Mouse (Mus musculus) adrenal gland, postnatal 25 days (tissue): Measurements from ENCODE around the gene Tnnt1. TPM values are rescaled to one million over a fixed set of nuclear protein-coding genes. Genes with fewer than 3 reads are reported as not detected.

ENCODE experiments used
- DNase-seq: peaks from one replicate; pipeline ENCODE4 v3.0.0; 2021; ENCODE audit warnings: mixed read lengths
- total RNA-seq: library from RNA; stranded (reverse); gene quantifications from 2 replicates; pipeline ENCODE4 v1.2.3, GENCODE M21; 2021

Gene Tnnt1
- total RNA-seq, 1 experiment from 2014 or later, result 0.94 TPM

GRCm38 (mm10) chr7:4497271-4497903 is 18.8 kb downstream of the Tnnt1 start:
- DNase-seq, result no peak

- DNase-seq, result no peak
Observed at GRCm38 (mm10) chr7:4496468-4496867, 19.7 kb downstream of the Tnnt1 start.

GRCm38 (mm10) chr7:4493991-4494390 is 22.2 kb downstream of the Tnnt1 start:
- no peak for DNase-seq

- no peak for DNase-seq
Observed at GRCm38 (mm10) chr7:4492284-4493224, 23.6 kb downstream of the Tnnt1 start.

GRCm38 (mm10) chr7:4491308-4491707 is 24.9 kb downstream of the Tnnt1 start:
- no peak for DNase-seq

GRCm38 (mm10) chr7:4482281-4482680 is 33.9 kb downstream of the Tnnt1 start:
- DNase-seq, result no peak

GRCm38 (mm10) chr7:4479674-4480073 is 36.5 kb downstream of the Tnnt1 start:
- no peak for DNase-seq

- DNase-seq, result no peak
Observed at GRCm38 (mm10) chr7:4478796-4479291, 37.3 kb downstream of the Tnnt1 start.

- DNase-seq, result peak; percentile 69
Observed at GRCm38 (mm10) chr7:4478021-4478795, 38.0 kb downstream of the Tnnt1 start.

GRCm38 (mm10) chr7:4473940-4474339 is 42.2 kb downstream of the Tnnt1 start:
- no peak for DNase-seq

GRCm38 (mm10) chr7:4471179-4471555 is 45.0 kb downstream of the Tnnt1 start:
- peak; percentile 84 for DNase-seq

GRCm38 (mm10) chr7:4470275-4471178 is 45.7 kb downstream of the Tnnt1 start:
- peak; percentile 68 for DNase-seq

- no peak for DNase-seq
Observed at GRCm38 (mm10) chr7:4467801-4468200, 48.4 kb downstream of the Tnnt1 start.

GRCm38 (mm10) chr7:4464194-4464824 is 51.9 kb downstream of the Tnnt1 start:
- no peak for DNase-seq

GRCm38 (mm10) chr7:4460576-4461434 is 55.4 kb downstream of the Tnnt1 start, which contains the start of gene Eps8l1:
Gene Eps8l1, plus strand, starts transcription at chr7:4460674.
- DNase-seq, result no peak
